Mouse (Mus musculus) intestine, embryonic 14.5 days (tissue): ENCODE measurements at regions not wholly inside any gene's neighbourhood (a gene's known extent, or its start where the extent isn't known, plus 50 kb on each side); places are given as distances from the start of the nearest gene placed in this dataset.

Experiments used
- ATAC-seq: fragments of 200-750 bp; cut with Nextera tagmentation; replicated peaks from 2 replicates; pipeline ENCODE4 v1.8.0; 2017; ENCODE audit warnings: low read depth, moderate number of reproducible peaks, moderate TSS enrichment, moderate library complexity; ENCODE audit not compliant: low FRiP score, low TSS enrichment
- DNase-seq: peaks from one replicate; pipeline ENCODE4 v3.0.0-alpha.2; 2018; ENCODE audit warnings: low spot score
- H3K27ac ChIP-seq: fragments of 300-500 bp; sonication (generic); 2 replicates; pipeline ENCODE4 v1.5.1; 2014; ENCODE audit warnings: low read depth, mild to moderate bottlenecking, control low read depth
- H3K27me3 ChIP-seq: fragments of 300-500 bp; sonication (generic); replicated peaks from 2 replicates; pipeline ENCODE4 v1.6.1; 2014; ENCODE audit warnings: low read length, control low read depth; ENCODE audit not compliant: control insufficient read depth, insufficient read depth
- H3K36me3 ChIP-seq: fragments of 300-500 bp; sonication (generic); 2 replicates; pipeline ENCODE4 v1.6.1; 2014; ENCODE audit warnings: low read length, control low read depth; ENCODE audit not compliant: control insufficient read depth, insufficient read depth
- H3K4me1 ChIP-seq: fragments of 300-500 bp; sonication (generic); replicated peaks from 2 replicates; pipeline ENCODE4 v1.6.1; 2014; ENCODE audit warnings: low read length, control low read depth, mixed read lengths; ENCODE audit not compliant: control insufficient read depth, insufficient read depth
- H3K4me2 ChIP-seq: fragments of 300-500 bp; sonication (generic); 2 replicates; pipeline ENCODE4 v1.6.1; 2014; ENCODE audit warnings: low read length
- H3K4me3 ChIP-seq: fragments of 300-500 bp; sonication (generic); 2 replicates; pipeline ENCODE4 v1.5.1; 2014; ENCODE audit warnings: low read depth, low read length, control low read depth, mixed read lengths
- H3K9ac ChIP-seq: fragments of 300-500 bp; sonication (generic); 2 replicates; pipeline ENCODE4 v1.6.1; 2014; ENCODE audit warnings: mild to moderate bottlenecking, low read length
- H3K9me3 ChIP-seq: fragments of 300-500 bp; sonication (generic); 2 replicates; pipeline ENCODE4 v1.6.1; 2016; ENCODE audit warnings: low read length, control low read depth; ENCODE audit not compliant: control insufficient read depth
- WGBS: fragments of 180-500 bp; shearing (Covaris S2); extraction: QIAGEN DNeasy Blood & Tissue Kit; methylation state at CpG from one replicate; pipeline ENCODE4 v1.1.7; 2014; 5-methylcytosine and 5-hydroxymethylcytosine counted together

DNA sequence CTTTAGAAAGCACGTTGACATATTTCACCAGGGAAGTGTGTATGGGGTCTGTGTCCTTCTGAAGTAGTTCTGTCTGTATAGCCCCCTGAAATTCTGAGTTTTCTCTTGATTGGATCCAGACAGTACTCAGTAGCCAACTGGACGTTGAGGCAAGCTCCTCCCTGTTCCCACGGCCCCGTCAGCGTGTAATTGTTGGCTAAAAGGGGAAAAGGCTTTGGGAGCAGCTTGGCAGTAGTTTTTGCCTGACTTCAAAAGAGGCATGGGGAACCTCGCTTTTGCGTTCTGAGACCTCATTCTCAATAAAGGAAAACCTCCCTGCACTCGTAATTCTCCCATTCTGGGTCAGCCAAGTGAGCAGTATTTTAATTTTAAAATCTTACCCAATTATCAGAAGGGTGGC is 157.8 kb upstream of the Mphosph6 start:
- ATAC-seq (no peak), DNase-seq (no peak)
- WGBS = 69% methylated on average over 8 of the region's 8 CpGs
- H3K4me3 ChIP-seq = no peak overlapping the region
- H3K4me1 ChIP-seq = no peaks in the 10 kb centered on the region
- H3K27ac ChIP-seq = no peak overlapping the region
- H3K36me3 ChIP-seq = no peaks in the 10 kb centered on the region
- no peak overlapping the region for H3K4me2 ChIP-seq
- H3K9ac ChIP-seq = no peak overlapping the region
- H3K27me3 ChIP-seq = no peaks in the 10 kb centered on the region
- H3K9me3 ChIP-seq = 0 out of 2 replicates have a peak, but pooled peaks cover 3% of the 10 kb centered on the region

DNA sequence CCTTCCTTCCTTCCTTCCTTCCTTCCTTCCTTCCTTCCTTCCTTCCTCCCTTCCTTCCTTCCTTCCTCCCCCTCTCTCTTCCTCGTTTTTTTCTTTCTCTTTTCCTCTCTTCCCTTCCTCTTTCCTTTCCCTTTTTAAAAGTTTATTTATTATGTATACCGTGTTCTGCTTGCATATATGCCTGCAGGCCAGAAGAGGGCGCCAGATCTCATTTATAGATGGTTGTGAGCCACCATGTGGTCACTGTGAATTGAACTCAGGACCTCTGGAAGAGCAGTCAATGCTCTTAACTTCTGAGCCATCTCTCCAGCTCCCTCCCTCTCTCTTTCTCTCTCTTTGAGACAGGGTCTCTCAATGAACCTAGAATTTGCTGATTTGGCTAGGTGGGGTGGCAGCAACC is 157.2 kb upstream of the Mphosph6 start:
- no peak overlapping the region for H3K4me2 ChIP-seq
- ATAC-seq (no peak), DNase-seq (no peak)
- no peaks in the 10 kb centered on the region for H3K27me3 ChIP-seq
- no peak overlapping the region for H3K27ac ChIP-seq
- H3K4me1 ChIP-seq = no peaks in the 10 kb centered on the region
- 59% methylated on average over 3 of the region's 3 CpGs for WGBS
- H3K4me3 ChIP-seq = no peak overlapping the region
- 0 out of 2 replicates have a peak, but pooled peaks cover 3% of the 10 kb centered on the region for H3K9me3 ChIP-seq
- H3K36me3 ChIP-seq = no peaks in the 10 kb centered on the region
- no peak overlapping the region for H3K9ac ChIP-seq

DNA sequence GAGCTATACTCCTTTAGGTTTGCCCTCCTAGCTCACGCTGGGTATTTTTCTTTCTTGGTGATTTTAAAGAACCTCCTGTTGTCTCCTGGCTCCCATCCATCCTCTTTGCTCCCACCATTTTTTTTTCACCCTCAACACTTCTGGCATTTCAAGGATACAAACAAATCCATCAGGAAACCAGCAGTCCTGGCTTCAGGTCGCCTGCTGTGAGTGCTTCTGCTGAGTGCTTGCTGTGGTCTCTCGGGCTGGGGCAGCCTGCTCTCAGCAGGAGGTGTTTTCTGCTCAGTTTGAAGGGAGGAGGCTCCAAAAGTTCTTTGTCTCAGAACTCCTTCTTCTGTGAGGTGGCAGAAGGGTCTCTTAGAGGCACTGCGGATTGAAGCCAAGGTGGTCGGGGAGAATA is 149.9 kb upstream of the Mphosph6 start:
- ATAC-seq = no peak
- WGBS = 27% methylated on average over 5 of the region's 5 CpGs
- no peak overlapping the region for H3K4me2 ChIP-seq
- no peak overlapping the region for H3K9ac ChIP-seq
- no peak overlapping the region for H3K4me3 ChIP-seq
- no peaks in the 10 kb centered on the region for H3K27me3 ChIP-seq
- no peaks in the 10 kb centered on the region for H3K9me3 ChIP-seq
- no peaks in the 10 kb centered on the region for H3K36me3 ChIP-seq
- H3K27ac ChIP-seq = no peak overlapping the region
- no peaks in the 10 kb centered on the region for H3K4me1 ChIP-seq
- DNase-seq = no peak

DNA sequence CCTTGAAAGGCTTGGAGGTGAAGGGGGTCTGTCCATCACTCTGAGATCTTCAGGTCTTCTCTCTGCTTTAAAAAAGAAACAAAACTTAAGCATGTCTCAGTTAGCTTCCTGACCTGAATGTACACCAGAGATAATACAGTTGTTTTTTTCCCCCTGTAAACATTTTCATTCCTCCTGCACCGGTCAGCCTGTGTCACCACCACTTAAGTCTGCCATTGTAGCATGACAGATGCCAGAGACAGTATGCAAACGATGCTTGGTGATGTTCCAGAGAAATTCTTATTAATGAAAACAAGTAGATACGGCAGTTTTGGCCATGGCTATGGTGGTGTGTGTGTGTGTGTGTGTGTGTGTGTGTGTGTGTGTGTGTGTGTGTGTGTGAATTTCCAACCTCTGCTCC is 144.8 kb upstream of the Mphosph6 start:
- no peak overlapping the region for H3K27ac ChIP-seq
- no peak overlapping the region for H3K9ac ChIP-seq
- no peaks in the 10 kb centered on the region for H3K27me3 ChIP-seq
- DNase-seq = no peak
- 44% methylated on average over 3 of the region's 3 CpGs for WGBS
- no peak overlapping the region for H3K4me2 ChIP-seq
- no peak overlapping the region for H3K4me3 ChIP-seq
- no peaks in the 10 kb centered on the region for H3K36me3 ChIP-seq
- no peak for ATAC-seq
- no peaks in the 10 kb centered on the region for H3K4me1 ChIP-seq
- H3K9me3 ChIP-seq = no peaks in the 10 kb centered on the region

DNA sequence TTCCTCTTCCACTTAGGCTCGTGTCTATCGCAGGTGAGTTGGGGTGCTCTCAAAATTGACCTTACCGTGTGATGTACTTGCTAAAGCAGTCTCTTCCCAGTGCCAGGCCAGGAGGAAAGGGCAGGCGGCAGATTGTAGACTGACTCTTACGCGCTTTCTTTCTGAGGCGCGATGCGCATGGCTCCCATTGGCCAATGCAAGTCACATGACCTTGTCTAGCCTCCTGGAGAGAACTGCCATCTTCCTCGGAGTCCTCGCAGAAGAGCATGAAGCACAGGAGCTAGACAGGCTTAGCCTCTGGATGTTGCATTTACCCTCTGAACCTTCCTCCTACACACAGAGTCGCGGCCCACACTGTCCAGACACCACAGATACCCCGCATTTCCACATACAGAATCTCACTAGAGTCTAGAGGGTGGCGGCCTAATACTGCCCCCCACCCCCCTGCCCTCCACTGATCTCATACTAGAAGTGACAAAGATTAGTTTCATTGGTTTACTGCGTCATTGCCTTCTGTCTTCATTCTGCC is 132.9 kb upstream of the Mphosph6 start:
- WGBS = 92% methylated on average over 16 of the region's 16 CpGs
- Histone ChIP-seq H3K9me3 (no peaks in the 10 kb centered on the region), H3K4me1 (no peaks in the 10 kb centered on the region)

DNA sequence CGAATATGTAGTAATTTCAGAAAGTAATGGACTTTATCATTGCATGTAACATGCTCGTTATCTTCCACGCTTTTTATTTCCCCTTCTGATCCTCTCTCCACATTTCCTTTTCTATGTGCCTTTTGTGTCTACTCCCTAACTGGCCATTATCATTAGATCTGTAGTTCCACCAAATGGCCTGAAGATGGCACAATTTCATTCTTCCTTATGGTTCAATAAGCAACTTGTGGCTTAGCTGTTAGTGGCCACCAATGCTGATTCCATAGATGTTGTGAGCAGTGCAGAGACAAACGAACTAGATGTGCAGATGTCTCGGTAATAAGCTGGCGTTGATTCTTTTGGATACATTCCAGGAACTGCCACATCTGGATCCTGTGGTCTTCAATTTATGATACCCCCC is 128.9 kb upstream of the Mphosph6 start:
- no peaks in the 10 kb centered on the region for H3K4me1 ChIP-seq

More for the DNA sequence above, 132.9 kb upstream of the Mphosph6 start:
- ATAC-seq = no peak
- no peak overlapping the region for H3K9ac ChIP-seq
- H3K4me3 ChIP-seq = no peak overlapping the region
- no peak overlapping the region for H3K27ac ChIP-seq
- no peak for DNase-seq
- no peaks in the 10 kb centered on the region for H3K27me3 ChIP-seq
- H3K4me2 ChIP-seq = no peak overlapping the region
- H3K36me3 ChIP-seq = no peaks in the 10 kb centered on the region

DNA sequence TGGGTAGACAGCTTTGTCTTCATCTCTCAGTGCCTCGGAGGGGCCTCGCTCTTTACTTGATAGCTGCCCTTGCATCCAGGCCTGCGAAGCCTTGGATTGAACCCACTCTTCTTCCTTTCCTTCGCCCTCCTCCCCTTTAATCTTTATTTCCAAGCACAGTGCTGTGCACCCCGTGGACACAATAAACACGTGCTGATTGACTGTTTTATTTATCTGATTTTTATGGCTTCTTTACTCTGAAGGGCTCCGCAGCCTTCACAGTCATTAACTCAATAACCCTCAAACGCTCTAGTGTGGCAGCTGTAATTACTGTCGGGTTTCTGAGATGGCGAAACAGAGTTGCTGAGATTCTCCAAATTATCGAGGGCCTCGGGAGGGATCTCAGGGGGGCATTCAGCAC is 127.9 kb upstream of the Mphosph6 start:
- H3K36me3 ChIP-seq = no peaks in the 10 kb centered on the region
- 40% methylated on average over 12 of the region's 12 CpGs for WGBS
- no peaks in the 10 kb centered on the region for H3K27me3 ChIP-seq
- H3K4me1 ChIP-seq = no peaks in the 10 kb centered on the region
- no peaks in the 10 kb centered on the region for H3K9me3 ChIP-seq
- H3K4me3 ChIP-seq = no peak overlapping the region
- H3K9ac ChIP-seq = no peak overlapping the region
- H3K27ac ChIP-seq = no peak overlapping the region
- no peak overlapping the region for H3K4me2 ChIP-seq
- ATAC-seq (no peak), DNase-seq (no peak)

More for the DNA sequence above, 128.9 kb upstream of the Mphosph6 start:
- no peaks in the 10 kb centered on the region for H3K9me3 ChIP-seq
- H3K4me3 ChIP-seq = no peak overlapping the region
- no peak overlapping the region for H3K9ac ChIP-seq
- no peak overlapping the region for H3K27ac ChIP-seq
- no peaks in the 10 kb centered on the region for H3K27me3 ChIP-seq
- ATAC-seq (no peak), DNase-seq (no peak)
- H3K36me3 ChIP-seq = no peaks in the 10 kb centered on the region
- H3K4me2 ChIP-seq = no peak overlapping the region
- 62% methylated on average over 6 of the region's 6 CpGs for WGBS

DNA sequence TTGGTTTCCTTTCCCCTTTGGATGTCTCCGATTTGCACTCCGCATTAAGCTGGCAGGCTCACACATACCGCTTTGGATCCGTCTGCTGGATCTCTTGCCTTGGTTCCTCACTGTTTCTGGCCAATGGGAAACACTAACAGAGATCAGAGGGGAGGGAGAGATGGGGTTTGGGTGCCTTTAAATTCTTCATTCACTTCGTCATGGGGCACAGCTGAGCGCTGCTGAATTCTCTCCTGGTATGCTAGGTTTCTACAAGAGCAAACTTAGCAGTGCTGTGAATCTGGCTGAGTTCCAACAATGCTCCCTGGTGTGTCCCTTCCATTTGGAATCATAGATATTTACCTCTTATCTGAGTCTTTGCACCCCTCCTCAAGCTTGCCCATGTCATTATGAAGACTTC is 121.6 kb upstream of the Mphosph6 start:
- H3K27ac ChIP-seq = no peak overlapping the region
- H3K27me3 ChIP-seq = no peaks in the 10 kb centered on the region
- 72% methylated on average over 6 of the region's 6 CpGs for whole genome bisulfite sequencing
- no peak overlapping the region for H3K9ac ChIP-seq
- no peaks in the 10 kb centered on the region for H3K9me3 ChIP-seq
- ATAC-seq (no peak), DNase-seq (no peak)
- no peak overlapping the region for H3K4me2 ChIP-seq
- no peaks in the 10 kb centered on the region for H3K4me1 ChIP-seq
- H3K4me3 ChIP-seq = no peak overlapping the region
- H3K36me3 ChIP-seq = no peaks in the 10 kb centered on the region

DNA sequence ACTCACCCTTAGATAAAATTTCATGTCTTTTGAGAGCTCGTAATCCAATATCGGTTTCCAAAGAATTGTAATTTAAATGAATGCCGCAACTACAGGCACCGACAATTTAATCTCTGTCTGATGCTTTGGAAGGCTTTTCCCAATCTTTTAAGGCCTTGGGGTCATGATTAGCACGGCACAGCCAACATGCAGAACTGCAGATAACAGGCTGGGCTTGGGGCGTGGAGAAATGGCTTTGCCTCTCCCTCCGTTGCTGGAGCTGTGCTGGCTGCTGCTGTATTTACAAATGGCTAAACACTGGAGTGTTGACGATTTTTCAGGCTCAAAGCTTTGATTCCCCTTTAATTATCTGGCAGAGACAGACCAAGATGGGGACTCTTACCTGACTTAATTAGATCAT is 101.3 kb upstream of the Mphosph6 start:
- ATAC-seq (no peak), DNase-seq (no peak)
- Histone ChIP-seq H3K27me3 (no peaks in the 10 kb centered on the region), H3K4me2 (no peak overlapping the region), H3K27ac (no peak overlapping the region), H3K9me3 (no peaks in the 10 kb centered on the region), H3K4me1 (no peaks in the 10 kb centered on the region), H3K4me3 (no peak overlapping the region), H3K9ac (no peak overlapping the region), H3K36me3 (no peaks in the 10 kb centered on the region)
- 58% methylated on average over 8 of the region's 8 CpGs for WGBS
